Comparison of ENCODE assay signal across 7 mouse cellular contexts in the genomic region with DNA sequence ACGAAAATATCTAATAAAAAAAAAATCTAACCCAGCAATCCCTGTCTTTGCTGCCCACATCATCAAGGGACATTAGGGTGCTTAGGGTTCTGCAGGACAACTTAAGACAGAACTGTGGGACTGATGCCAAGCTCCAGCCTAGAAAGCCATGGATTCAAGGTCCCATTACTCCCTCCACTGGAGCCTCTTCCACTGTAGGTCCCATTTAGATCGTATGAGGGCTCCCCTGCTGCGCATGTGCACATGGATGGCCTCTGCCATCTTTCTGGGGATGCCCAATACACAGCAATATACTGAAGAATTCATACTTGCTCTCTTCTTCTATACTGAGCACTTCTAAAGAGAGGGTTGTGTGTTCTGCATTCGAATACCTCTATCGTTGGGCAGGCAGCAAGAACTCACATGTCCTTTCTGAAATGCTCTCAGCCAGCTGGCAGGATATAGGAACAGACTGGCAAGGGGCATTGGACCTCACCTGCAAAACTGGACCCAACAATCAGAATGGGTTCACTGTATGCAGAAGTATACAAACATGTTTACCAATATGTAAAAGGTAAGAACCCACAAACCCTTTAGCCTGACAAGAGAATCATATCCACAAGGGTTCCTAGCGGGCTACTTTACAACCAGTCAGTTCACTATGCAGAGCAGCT. TPM values are rescaled to one million over a fixed set of nuclear protein-coding genes. Genes with fewer than 3 reads are reported as not detected.
DNase-seq lines count a peak whose midpoint lies in the region; ATAC-seq and TF ChIP-seq lines count a peak whose summit lies in the region.

No protein-coding gene starts in this region.

- H3K4me2 ChIP-seq in lung, postnatal 0 days (replicated peaks; ENCODE audit: low read depth, low read length), result peak overlapping the region; percentile 66
- peak overlapping the region; percentile 93 for H3K4me2 ChIP-seq in limb, embryonic 12.5 days
- H3K4me2 ChIP-seq in stomach, embryonic 15.5 days, result peak overlapping the region; percentile 83

- DNase-seq in lung, postnatal 0 days (ENCODE audit: low spot score), result no peak
- no peak for DNase-seq in lung, postnatal 14 days
- no peak for DNase-seq in forebrain, embryonic 10.5 days (ENCODE audit: extremely low spot score, low spot score)
- no peak for DNase-seq in left cerebral cortex, postnatal 10 days (ENCODE audit: extremely low spot score in 1 of 2, low spot score in 2 of 2)
- DNase-seq in kidney, postnatal 36 days, result no peak

- intact Hi-C loops in left cerebral cortex, postnatal 10 days (cut with DNase I), result no loop called here

- no peaks in the 10 kb centered on the region for H3K9me3 ChIP-seq in lung, postnatal 0 days (ENCODE audit: low read length)
- H3K9me3 ChIP-seq in forebrain, embryonic 10.5 days, result no peaks in the 10 kb centered on the region
- H3K9me3 ChIP-seq in limb, embryonic 12.5 days, result no peaks in the 10 kb centered on the region
- H3K9me3 ChIP-seq in stomach, embryonic 15.5 days, result no peaks in the 10 kb centered on the region

- H3K27ac ChIP-seq in lung, postnatal 0 days (ENCODE audit: low read length), result no peak overlapping the region
- peak overlapping the region; percentile 99; the same call in 1 of the 2 replicates for H3K27ac ChIP-seq in forebrain, embryonic 10.5 days
- no peak overlapping the region for H3K27ac ChIP-seq in limb, embryonic 12.5 days
- H3K27ac ChIP-seq in stomach, embryonic 15.5 days, result no peak overlapping the region

- ATAC-seq in lung, postnatal 0 days, result no peak
- ATAC-seq in limb, embryonic 12.5 days (ENCODE audit: insufficient number of reproducible peaks, insufficient read depth, low FRiP score, low TSS enrichment, low read depth), result no peak
- no peak for ATAC-seq in stomach, embryonic 15.5 days (ENCODE audit: insufficient read depth, low FRiP score, low read depth)

- no peak for TF ChIP-seq CTCF in lung, postnatal 0 days (IDR thresholded peaks at IDR 0.05)

- 72% methylated on average over 6 of the region's 6 CpGs for WGBS in lung, postnatal 0 days
- 92% methylated on average over 6 of the region's 6 CpGs for WGBS in forebrain, embryonic 10.5 days
- WGBS in limb, embryonic 12.5 days, result 85% methylated on average over 6 of the region's 6 CpGs
- 80% methylated on average over 6 of the region's 6 CpGs for WGBS in stomach, embryonic 15.5 days

- H3K36me3 ChIP-seq in lung, postnatal 0 days (ENCODE audit: insufficient read depth, low read length), result no peaks in the 10 kb centered on the region
- peaks cover 29% of the 10 kb centered on the region for H3K36me3 ChIP-seq in forebrain, embryonic 10.5 days (replicated peaks)
- peaks cover 9% of the 10 kb centered on the region; the same call in 1 of the 2 replicates for H3K36me3 ChIP-seq in limb, embryonic 12.5 days
- H3K36me3 ChIP-seq in stomach, embryonic 15.5 days, result no peaks in the 10 kb centered on the region

- H3K27me3 ChIP-seq in lung, postnatal 0 days (replicated peaks; ENCODE audit: insufficient read depth, low read length), result no peaks in the 10 kb centered on the region
- H3K27me3 ChIP-seq in forebrain, embryonic 10.5 days (ENCODE audit: poor library complexity, severe bottlenecking), result no peaks in the 10 kb centered on the region
- H3K27me3 ChIP-seq in limb, embryonic 12.5 days, result no peaks in the 10 kb centered on the region
- H3K27me3 ChIP-seq in stomach, embryonic 15.5 days (replicated peaks), result no peaks in the 10 kb centered on the region

- TF ChIP-seq EP300 in lung, postnatal 0 days (IDR thresholded peaks at IDR 0.05), result no peak

- no peak overlapping the region for H3K4me3 ChIP-seq in lung, postnatal 0 days (ENCODE audit: low read depth, low read length)
- H3K4me3 ChIP-seq in forebrain, embryonic 10.5 days, result peak overlapping the region; percentile 98
- peak overlapping the region; percentile 95 for H3K4me3 ChIP-seq in limb, embryonic 12.5 days (replicated peaks)
- H3K4me3 ChIP-seq in stomach, embryonic 15.5 days (replicated peaks), result peak overlapping the region; percentile 99

- H3K9ac ChIP-seq in lung, postnatal 0 days (replicated peaks; ENCODE audit: low read depth), result 0 out of 2 replicates have a peak overlapping the region, but pooled peaks have one; percentile 92
- peak overlapping the region; percentile 98 for H3K9ac ChIP-seq in limb, embryonic 12.5 days (replicated peaks)
- H3K9ac ChIP-seq in stomach, embryonic 15.5 days, result no peak overlapping the region

- peaks cover 20% of the 10 kb centered on the region for H3K4me1 ChIP-seq in lung, postnatal 0 days (ENCODE audit: insufficient read depth, low read depth, low read length)
- peaks cover 27% of the 10 kb centered on the region for H3K4me1 ChIP-seq in forebrain, embryonic 10.5 days
- H3K4me1 ChIP-seq in limb, embryonic 12.5 days (replicated peaks), result peaks cover 26% of the 10 kb centered on the region
- H3K4me1 ChIP-seq in stomach, embryonic 15.5 days, result peaks cover 15% of the 10 kb centered on the region

RNA-seq across cellular contexts. Expression of a gene that starts 1.7 kb away (rescaled TPM):
- 0.11 and 0.18 TPM in 2 replicates for polyA plus RNA-seq in lung, postnatal 0 days (2015; fragmentation: Nextera tagmentation; extraction: Ambion mirVana)
- polyA plus RNA-seq in forebrain, embryonic 10.5 days (2016; fragmentation: Nextera tagmentation; extraction: Ambion mirVana), result 0.23 and 0.29 TPM in 2 replicates
- 0.31 and 0.36 TPM in 2 replicates for polyA plus RNA-seq in limb, embryonic 12.5 days (2016; fragmentation: Nextera tagmentation; extraction: Ambion mirVana)
- 0.26 and 0.32 TPM in 2 replicates for polyA plus RNA-seq in stomach, embryonic 15.5 days (2015; fragmentation: Nextera tagmentation; extraction: Ambion mirVana)
- 1 to 10 TPM in 1 of 2 experiments, under 1 TPM in 1; 0.81 to 1.4 TPM for total RNA-seq in left cerebral cortex, postnatal 10 days (2021)

RNA-seq across cellular contexts. Expression of a gene that starts 4.2 kb away (rescaled TPM):
- not detected in 2 replicates for polyA plus RNA-seq in lung, postnatal 0 days (2015; fragmentation: Nextera tagmentation; extraction: Ambion mirVana)
- polyA plus RNA-seq in forebrain, embryonic 10.5 days (2016; fragmentation: Nextera tagmentation; extraction: Ambion mirVana), result not detected in 2 replicates
- polyA plus RNA-seq in limb, embryonic 12.5 days (2016; fragmentation: Nextera tagmentation; extraction: Ambion mirVana), result not detected in 2 replicates
- not detected in 2 replicates for polyA plus RNA-seq in stomach, embryonic 15.5 days (2015; fragmentation: Nextera tagmentation; extraction: Ambion mirVana)
- total RNA-seq in left cerebral cortex, postnatal 10 days (2021), result not detected

RNA-seq across cellular contexts. Expression of a gene that starts 8.5 kb away (rescaled TPM):
- polyA plus RNA-seq in lung, postnatal 0 days (2015; fragmentation: Nextera tagmentation; extraction: Ambion mirVana), result 47.3 and 49.2 TPM in 2 replicates
- 104 and 106 TPM in 2 replicates for polyA plus RNA-seq in forebrain, embryonic 10.5 days (2016; fragmentation: Nextera tagmentation; extraction: Ambion mirVana)
- 102 and 105 TPM in 2 replicates for polyA plus RNA-seq in limb, embryonic 12.5 days (2016; fragmentation: Nextera tagmentation; extraction: Ambion mirVana)
- polyA plus RNA-seq in stomach, embryonic 15.5 days (2015; fragmentation: Nextera tagmentation; extraction: Ambion mirVana), result 74.6 and 80.5 TPM in 2 replicates
- total RNA-seq in left cerebral cortex, postnatal 10 days (2021), result 100 to 1,000 TPM; 106 to 107 TPM

RNA-seq across cellular contexts. Expression of a gene that starts 8.6 kb away (rescaled TPM):
- not detected in 2 replicates for polyA plus RNA-seq in lung, postnatal 0 days (2015; fragmentation: Nextera tagmentation; extraction: Ambion mirVana)
- 0.36 TPM in 1 of 2 replicates, not detected in the other for polyA plus RNA-seq in forebrain, embryonic 10.5 days (2016; fragmentation: Nextera tagmentation; extraction: Ambion mirVana)
- polyA plus RNA-seq in limb, embryonic 12.5 days (2016; fragmentation: Nextera tagmentation; extraction: Ambion mirVana), result not detected in 2 replicates
- 0.09 TPM in 1 of 2 replicates, not detected in the other for polyA plus RNA-seq in stomach, embryonic 15.5 days (2015; fragmentation: Nextera tagmentation; extraction: Ambion mirVana)
- total RNA-seq in left cerebral cortex, postnatal 10 days (2021), result not detected

RNA-seq across cellular contexts. Expression of a gene that starts 21.3 kb away (rescaled TPM):
- polyA plus RNA-seq in lung, postnatal 0 days (2015; fragmentation: Nextera tagmentation; extraction: Ambion mirVana), result 21.8 and 22.6 TPM in 2 replicates
- 55.2 and 56.2 TPM in 2 replicates for polyA plus RNA-seq in forebrain, embryonic 10.5 days (2016; fragmentation: Nextera tagmentation; extraction: Ambion mirVana)
- 50.6 and 54.7 TPM in 2 replicates for polyA plus RNA-seq in limb, embryonic 12.5 days (2016; fragmentation: Nextera tagmentation; extraction: Ambion mirVana)
- polyA plus RNA-seq in stomach, embryonic 15.5 days (2015; fragmentation: Nextera tagmentation; extraction: Ambion mirVana), result 31.7 and 35.5 TPM in 2 replicates
- total RNA-seq in left cerebral cortex, postnatal 10 days (2021), result 10 to 100 TPM; 33.0 to 34.3 TPM
